Mouse (Mus musculus): ENCODE results near the gene Ubxn4.

DNA sequence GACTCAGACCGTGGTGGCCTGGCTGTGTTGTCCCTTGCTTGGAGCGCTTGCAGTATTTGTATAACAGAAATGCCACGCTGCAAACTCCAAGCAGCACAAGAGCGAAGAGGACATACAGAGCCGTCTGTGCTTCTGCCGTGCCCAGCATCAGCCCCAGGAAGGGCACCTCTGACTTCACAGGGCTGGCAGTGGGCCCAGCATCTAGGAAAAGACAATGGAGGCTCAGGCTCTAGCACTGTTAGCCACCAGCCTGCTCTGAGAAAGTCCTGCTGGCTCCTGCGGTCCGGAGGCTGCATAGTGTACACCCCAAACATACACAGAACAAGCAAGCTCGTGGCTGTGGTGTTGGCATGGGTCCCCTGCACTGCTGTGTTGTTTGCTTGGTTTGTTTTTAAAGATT, 41.4 kb downstream of the Ubxn4 start:
- TF ChIP-seq CTCF (IDR thresholded peaks at IDR 0.05; ENCODE audit: extremely low read depth, insufficient read depth, low read length), result no peak
- no peak for TF ChIP-seq POLR2A (IDR thresholded peaks at IDR 0.05; ENCODE audit: extremely low read depth, insufficient read depth, low read length)

Measured in cortical plate, adult 2 months (tissue).